In the genomic region with DNA sequence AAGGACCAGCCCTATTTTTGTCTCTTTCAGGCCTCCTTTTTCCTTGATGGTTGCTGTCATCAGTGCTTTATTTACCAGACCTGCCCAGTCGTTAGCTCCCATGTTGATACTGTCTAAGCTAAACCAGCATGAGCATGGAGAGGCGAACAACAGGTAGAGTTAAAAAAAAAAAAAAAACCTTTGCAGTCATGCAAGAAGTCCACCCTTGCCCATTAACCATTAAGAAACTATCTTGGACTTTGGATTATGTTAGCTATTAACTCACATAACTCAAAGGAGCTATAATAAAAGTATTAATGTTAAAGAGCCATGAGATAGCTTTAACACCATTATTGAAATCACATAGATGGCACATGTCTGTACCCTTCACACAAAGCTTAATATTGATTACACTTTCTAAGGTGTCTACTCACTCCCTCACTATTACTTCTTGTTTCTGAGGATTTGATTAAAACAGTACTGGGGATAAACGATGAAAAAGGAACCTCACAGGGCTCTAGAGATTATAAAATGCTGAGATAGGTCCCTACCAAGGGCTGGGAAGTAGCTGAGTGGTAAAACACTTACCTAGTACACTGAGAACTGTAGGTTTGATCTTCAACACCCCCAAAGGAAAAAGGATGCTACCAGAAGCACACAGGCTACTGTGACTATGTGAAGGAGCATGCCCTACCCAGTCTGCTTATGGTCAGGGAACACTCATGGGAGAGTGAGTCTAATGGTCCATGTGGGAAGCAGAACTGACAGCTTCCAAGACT, we compare ENCODE assay signal across 12 mouse cellular contexts. TPM values are rescaled to one million over a fixed set of nuclear protein-coding genes. Genes with fewer than 3 reads are reported as not detected.
"Had no signal": no experiment of that assay in that cellular context is flagged by ENCODE, and none has a peak within 500 bp of the region (broad histone marks: within the 10 kb centered on the region; RNA-seq: fewer than 3 reads in every experiment).

No protein-coding gene starts in this region.

- H3K9ac ChIP-seq: hindbrain, embryonic 15.5 days; limb, embryonic 15.5 days; liver, embryonic 12.5 days; lung, embryonic 15.5 days; midbrain, embryonic 13.5 days had no signal

- H3K36me3 ChIP-seq: hindbrain, embryonic 15.5 days; limb, embryonic 15.5 days; liver, embryonic 12.5 days; lung, embryonic 15.5 days; midbrain, embryonic 13.5 days had no signal

- ATAC-seq: liver, embryonic 12.5 days; midbrain, embryonic 13.5 days had no signal

- H3K4me1 ChIP-seq: hindbrain, embryonic 15.5 days; liver, embryonic 12.5 days; lung, embryonic 15.5 days; midbrain, embryonic 13.5 days had no signal

- H3K4me2 ChIP-seq: hindbrain, embryonic 15.5 days; limb, embryonic 15.5 days; liver, embryonic 12.5 days; lung, embryonic 15.5 days; midbrain, embryonic 13.5 days had no signal

- H3K4me3 ChIP-seq: hindbrain, embryonic 15.5 days; limb, embryonic 15.5 days; liver, embryonic 12.5 days; lung, embryonic 15.5 days; midbrain, embryonic 13.5 days had no signal

- H3K27me3 ChIP-seq: hindbrain, embryonic 15.5 days; limb, embryonic 15.5 days; liver, embryonic 12.5 days; lung, embryonic 15.5 days; midbrain, embryonic 13.5 days had no signal

- H3K27ac ChIP-seq: hindbrain, embryonic 15.5 days; limb, embryonic 15.5 days; liver, embryonic 12.5 days; lung, embryonic 15.5 days; midbrain, embryonic 13.5 days had no signal

- DNase-seq: layer of hippocampus, adult 9-11 months; layer of hippocampus, postnatal 36 days; right cerebral cortex, postnatal 14 days; thymus, postnatal 36 days had no signal

- H3K9me3 ChIP-seq: hindbrain, embryonic 15.5 days; limb, embryonic 15.5 days; liver, embryonic 12.5 days; lung, embryonic 15.5 days; midbrain, embryonic 13.5 days had no signal

RNA-seq across cellular contexts. Expression of gene Mfsd13b, which starts 17.9 kb away (rescaled TPM):
- total RNA-seq: midbrain, postnatal 0 days had no signal
- polyA plus RNA-seq: liver, embryonic 12.5 days; liver, embryonic 16.5 days; midbrain, embryonic 13.5 days; neural tube, embryonic 14.5 days had no signal
